Mouse (Mus musculus) ovary, postnatal 14 days (tissue): ENCODE measurements at regions not wholly inside any gene's neighbourhood (a gene's known extent, or its start where the extent isn't known, plus 50 kb on each side); places are given as distances from the start of the nearest gene placed in this dataset.

ENCODE experiments used
- DNase-seq: peaks from one replicate; pipeline ENCODE4 v3.0.0; 2022; ENCODE audit warnings: low spot score

DNA sequence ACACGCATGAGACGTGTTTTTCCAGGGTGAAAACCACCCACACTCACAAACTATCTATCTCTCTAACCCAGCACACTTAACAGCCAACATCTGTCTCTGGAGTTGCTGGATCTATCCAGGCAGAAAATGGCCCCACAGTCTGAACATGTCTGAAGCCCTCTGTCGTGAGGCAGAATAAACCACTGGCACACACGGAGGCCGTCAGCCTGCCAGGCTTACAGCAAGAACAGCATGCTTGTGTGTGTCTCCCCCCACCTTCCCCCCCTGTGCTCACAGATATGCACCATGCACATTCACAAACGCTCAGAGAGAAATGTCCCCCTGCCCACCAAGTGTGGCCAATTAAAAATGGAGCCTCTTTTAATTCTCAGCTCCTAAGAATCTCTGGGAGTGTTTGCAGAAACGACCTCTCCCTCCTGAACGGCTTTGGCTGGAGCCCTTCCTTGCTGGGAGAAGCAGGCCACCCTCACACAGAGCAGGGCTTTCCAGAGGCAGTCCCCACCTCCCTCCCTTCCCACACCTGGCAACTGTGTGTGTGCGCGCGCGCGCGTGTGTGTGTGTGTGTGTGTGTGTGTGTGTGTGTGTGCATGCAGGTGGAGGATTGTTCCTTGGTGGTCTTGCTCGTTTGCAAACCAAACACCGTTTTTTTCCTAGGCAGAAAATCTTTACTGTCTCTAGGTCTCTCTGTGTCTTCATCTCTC, 88.7 kb downstream of the Edn3 start:
- DNase-seq = no peak

DNA sequence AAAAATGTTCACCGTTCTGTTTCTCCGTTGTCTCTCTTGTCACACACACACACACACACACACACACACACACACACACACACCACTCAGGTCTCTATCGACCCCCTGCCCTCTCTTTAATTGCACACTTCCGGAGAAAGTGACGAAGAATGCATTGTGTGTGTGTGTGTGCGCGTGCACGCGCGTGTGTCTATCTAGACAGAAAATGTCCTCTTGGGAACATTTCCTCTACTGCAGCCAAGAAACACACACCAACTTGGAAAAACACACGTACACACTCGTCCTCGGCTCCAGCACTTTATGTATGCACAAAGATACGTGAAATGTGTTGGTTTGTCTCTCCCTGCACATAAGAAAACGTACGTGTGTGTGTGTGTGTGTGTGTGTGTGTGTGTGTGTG, 90.4 kb downstream of the Edn3 start:
- DNase-seq = no peak

DNA sequence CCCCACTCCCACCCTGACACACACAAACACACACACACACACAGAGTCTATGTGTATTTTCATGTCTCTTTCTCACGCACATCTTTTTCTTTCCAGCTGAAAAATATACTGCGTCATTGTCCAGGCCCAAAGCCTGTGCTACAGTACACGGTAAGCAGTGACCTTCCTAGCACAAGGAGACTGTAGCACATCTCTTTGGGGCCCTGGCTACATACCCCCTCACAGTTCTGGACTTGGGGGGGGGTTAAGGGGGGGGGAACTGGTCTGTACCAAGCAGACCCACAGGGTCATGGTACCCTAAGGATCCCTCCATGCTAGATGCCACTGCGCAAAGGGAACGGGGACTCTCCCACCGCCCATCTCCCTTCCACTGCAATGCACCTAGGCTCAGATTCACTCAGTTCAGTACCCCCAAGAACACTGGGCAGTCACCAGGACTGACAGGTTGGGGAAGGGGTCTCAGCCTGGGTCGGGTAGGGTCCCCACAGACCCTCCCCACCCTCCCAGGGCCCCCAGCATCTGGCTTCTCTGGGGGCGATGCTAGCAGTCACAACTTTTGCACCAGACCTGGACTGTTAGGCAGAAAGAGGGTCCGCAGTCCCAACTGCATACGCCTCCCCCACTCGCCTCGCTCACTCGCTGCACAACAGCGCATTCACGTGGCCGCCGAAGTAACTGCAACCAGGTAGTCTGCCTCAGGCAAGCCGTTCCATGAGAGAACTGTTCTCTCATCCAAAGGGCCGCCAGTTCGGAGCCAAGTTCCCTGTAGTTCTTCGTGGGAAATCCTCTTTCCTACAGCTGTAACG, 91.3 kb downstream of the Edn3 start:
- peak; percentile 87 for DNase-seq

DNA sequence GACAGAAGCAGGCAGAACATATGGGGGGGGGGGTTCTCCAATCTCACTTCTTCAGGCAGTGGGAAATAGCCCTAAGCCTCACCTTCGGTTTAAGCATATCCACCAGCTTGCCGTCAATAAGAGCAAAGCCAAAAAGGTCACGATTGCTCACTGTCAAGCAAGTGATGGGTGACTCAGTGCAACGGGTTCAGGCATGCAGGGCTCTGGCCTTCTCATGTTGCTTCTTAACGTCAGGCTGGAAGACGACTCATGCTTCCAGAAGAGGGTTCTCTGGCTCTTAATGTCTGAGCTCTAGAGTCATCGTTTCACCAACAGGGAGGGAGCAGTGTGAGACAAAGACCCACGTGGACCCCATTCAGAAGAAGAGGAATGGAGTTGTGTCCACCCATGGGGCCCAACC, 93.4 kb downstream of the Edn3 start:
- DNase-seq = no peak

DNA sequence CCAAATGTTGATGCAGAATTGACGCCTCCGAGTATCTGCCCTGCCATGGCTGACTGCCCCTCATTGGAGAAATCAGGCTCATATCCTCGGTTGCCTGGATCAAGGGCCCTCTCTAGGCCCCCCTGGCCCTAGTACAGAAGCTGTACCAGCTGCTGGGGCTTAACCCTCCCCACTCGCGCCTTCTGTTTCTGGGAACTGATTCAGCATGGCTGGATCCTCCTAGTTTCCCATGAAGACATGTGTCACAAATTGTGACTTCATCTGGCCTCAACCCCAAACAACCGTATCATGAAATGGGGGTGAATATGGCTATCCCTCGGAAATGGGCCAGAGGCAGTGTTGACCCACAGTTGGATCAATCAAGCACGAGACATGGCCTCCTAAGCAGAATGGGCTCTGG, 95.1 kb downstream of the Edn3 start:
- no peak for DNase-seq

DNA sequence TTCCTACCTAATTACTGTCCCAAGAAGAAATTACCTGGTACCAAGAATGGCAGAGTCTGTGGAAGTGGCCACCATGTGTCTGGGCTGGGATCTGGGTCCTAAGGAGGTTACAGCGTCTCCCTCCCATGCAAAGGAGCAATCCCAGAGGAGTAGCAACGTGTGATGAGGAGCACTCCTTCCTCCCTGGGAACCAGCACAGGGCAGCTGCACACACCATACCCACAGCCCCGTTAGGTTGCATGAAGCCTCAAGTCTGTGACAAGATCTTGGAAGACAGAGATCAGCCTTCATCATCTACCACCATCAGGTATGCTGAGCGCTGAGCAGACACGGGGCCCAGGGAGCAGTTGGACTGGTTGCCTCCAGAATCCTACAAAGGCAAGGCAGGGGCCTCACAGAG, 95.7 kb downstream of the Edn3 start:
- no peak for DNase-seq

DNA sequence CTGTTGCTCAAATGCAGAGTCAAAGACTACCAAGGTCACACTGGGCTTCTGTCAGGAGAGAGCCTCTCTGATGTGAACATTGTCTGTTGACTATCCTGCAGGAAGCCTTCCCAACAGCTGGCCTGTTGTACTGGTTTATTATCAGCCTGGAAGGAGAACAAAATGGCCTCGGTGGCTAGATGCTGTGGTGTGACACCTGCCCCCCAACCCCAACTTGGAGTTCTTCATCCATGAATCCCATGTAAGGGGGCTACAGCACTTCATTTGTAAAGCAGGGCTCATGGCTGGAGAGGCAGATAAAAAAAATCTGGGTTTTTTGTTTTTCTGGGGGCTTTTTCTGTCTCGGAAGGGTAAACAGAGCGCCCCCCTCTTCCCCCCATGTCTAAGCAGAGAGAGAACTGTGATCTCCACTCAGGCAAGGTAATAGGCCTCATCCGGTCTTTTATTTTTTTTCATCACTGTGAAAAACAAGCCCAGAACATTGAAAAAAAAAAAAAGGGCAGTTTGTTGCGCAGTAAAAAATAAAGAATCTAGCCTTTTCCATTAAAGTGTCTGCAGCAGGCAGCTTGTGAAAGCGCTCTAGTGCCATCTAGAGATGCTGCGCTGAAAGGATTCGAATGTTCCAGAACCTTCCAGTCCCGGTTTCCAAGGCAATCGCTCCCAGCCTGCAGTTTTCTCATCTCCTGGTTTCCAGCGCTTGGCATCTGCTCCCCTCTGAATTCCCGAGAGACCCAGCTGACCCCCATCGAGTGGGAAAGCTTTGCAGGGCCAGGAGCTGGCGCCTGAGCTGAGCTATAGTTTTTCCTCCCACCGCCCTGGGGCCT, 97.8 kb downstream of the Edn3 start:
- DNase-seq = peak; percentile 77

DNA sequence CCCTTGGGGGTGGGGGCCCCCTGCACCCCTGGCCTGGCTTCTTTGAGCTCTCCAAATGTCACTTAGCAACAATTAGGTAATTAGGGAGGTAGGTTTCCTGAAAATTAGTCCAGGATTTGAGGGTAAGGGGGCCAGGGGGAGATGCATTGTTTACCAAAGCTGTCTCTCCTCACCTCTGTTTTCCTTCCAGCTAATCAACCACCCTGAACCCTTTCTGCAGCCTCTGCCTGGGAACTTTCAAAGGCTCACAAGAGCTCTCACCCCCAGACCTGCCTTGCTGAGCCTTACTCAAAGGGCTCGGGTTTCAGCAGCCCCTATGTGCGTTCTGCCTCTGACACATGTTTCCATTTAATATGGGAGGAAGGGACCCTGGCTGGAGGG, 98.4 kb downstream of the Edn3 start:
- no peak for DNase-seq

DNA sequence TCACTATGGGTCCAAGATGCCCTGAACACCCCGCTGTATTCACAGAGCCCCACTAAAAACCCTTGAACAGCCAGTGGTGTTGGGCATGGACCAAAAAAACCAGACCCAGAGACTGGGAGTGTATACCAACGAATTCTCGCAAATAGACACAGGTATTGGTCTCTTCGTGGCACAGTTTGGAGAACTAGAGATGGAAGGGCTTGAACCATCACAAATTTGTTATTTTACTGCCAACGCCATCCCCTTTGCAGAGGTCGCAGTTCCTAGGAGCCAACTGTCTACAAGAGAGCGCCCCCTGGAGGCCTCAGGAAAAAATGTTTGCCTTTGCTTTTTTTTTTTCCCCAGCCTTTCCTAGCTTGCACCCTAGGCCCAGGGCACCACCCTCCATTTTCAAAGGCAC, 99.1 kb downstream of the Edn3 start:
- no peak for DNase-seq

DNA sequence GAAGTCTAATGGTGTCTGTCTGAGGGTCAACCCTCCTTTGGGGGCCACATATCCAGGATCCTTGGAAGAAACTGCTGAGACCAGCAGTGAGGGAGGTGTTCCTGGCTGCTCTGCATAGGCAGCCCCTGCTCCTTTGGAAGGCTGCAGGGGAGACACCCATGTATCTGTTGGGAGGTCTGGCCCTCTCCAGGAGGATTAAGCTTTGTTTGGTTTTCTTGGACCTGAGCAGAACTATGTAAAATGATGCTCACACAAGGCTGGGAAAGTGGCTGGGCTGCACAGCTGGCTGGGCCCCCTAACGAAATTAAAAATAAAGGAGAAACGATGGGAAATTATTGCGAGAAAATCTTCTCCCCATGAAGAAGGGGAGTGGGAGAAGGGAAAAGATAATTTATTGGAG, 104.2 kb downstream of the Edn3 start:
- DNase-seq = no peak

DNA sequence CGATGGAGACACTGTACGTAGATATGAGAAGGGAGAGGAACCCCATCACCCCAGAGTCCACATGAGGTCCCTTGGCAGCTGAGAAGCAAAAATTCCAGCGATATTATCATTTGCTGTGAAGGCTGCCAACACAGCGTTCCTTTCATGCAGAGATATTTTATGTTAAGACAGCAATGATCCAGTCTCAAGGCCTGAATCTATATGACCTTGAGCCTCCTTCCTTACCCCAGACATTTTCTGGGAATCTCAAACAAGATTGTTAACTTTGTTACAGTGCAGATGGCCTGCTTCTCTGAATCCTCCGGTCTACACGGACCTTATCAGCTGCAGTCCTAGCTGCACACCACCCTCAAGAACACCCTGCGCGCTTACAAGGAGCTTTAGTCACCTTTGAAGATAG, 106.1 kb downstream of the Edn3 start:
- DNase-seq = no peak

DNA sequence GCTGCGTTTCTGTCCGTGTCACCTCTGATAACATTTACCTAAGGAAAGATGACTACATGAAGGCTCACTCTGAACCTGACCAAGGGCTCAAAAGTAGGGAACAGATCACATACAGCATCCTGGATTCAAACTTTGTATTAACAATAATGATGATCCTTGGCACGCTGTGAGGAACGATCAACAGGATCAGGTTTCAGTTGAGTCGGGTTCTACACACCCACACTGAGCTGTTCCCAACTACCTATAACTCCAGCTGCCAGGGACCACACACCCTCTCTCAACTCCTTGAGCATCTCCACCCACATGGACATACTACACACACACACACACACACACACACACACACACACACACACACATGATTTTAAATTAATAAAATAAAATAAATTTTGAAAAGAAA, 107.0 kb downstream of the Edn3 start:
- no peak for DNase-seq

DNA sequence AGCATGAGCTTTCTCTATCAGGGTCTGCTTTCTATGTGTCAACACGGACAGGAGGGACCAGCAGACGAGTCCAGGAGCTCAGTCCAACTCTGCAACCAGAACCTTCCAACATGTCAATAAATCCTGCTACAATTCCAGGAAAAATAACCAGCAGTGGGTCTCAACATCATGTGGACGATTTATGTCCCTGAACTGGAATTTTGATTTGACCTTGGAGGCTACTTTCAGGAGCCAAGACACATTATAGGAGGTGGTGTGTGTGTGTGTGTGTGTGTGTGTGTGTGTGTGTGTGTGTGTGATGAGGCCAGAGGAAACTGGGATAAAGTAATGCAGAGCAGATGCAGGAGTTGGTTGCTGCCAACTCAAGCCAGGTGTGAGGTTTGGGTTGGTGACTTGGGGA, 107.8 kb downstream of the Edn3 start:
- DNase-seq = no peak

DNA sequence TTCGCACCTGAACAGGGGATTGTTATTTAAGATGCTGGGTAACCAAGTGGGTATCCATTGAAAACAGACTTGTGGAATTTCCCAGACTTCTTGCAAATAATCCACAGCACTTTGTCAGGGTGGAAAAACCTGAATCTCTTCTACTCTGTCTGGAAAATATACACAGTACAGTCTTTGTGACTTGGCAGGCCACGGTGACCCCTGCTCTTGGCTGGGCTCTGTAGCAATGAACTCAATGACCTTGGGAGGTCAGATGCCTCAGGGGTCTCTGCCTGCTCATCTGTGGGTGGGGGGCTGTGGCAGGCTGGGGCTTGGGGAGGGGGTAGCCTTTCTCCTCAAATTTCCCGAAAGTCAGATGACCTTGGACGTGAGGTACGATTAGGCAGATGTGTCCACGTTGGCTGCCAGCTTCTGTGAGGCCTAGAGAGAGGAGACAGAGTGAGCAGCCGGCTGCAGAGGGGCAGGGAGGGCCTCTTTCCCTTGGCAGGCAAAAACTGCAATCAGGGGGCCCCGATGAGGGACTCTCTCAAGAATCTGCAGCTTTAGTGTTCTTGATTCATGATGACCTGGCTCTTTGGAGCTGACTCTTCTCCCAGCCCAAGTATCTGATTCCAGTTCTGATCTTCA, 108.4 kb downstream of the Edn3 start:
- DNase-seq = no peak

DNA sequence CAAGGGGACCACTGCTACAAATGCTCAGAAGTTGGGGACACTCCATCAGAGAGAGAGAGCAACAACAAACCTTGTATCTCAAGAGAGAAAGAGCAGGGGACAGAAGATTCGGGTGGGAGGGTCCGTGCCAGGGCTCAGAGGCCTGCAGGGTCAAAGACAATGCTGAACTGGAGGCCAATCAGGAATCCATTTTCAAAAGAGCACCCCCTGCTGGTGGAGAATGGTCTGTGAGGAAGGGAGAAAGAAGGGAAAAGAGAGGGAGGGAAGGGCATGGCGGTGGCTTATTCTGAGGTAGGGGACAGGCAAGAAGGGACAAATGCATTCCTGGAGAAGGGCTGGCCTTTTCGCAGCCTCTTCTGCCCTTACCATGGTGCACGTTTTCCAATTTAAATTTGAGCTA, 109.9 kb downstream of the Edn3 start:
- DNase-seq = no peak

DNA sequence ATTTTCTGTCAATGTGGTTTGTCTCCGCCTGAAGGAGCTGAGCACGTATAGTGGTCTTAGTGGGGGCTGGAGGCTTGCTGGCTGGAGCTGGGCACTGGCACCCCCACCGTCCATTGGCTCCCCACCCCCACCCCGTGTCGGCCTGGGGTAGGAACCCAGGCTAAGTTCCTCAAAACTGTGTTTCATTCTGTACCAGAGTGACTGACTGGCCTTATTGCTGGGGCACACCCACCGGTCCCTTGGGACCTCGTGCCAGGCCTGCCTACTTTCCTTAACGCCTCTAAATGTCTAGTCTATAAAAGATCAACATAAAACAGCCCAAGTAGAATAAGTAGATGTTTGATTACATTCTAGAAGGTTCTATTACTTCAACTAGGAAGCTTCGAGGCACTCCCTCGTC, 110.8 kb downstream of the Edn3 start:
- no peak for DNase-seq

DNA sequence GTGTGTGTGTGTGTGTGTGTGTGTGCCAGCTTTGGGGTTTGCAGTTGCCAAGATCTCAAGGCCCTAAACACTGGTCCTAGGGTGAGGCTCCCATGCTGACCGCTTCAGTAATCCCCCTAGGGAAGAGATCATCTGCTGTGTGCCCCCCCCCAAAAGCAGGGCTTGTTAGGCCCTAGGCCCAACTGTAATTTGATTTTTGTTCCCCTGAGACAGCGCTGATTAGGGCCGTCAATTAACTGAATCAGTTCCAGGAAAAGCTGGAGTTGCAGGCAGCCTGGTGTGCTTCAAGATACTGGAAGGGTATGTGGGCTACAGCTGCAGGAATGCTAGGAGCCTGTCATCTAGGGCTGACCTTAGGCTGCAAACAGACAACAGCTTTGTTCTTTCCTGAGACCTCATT, 111.4 kb downstream of the Edn3 start:
- DNase-seq = no peak

DNA sequence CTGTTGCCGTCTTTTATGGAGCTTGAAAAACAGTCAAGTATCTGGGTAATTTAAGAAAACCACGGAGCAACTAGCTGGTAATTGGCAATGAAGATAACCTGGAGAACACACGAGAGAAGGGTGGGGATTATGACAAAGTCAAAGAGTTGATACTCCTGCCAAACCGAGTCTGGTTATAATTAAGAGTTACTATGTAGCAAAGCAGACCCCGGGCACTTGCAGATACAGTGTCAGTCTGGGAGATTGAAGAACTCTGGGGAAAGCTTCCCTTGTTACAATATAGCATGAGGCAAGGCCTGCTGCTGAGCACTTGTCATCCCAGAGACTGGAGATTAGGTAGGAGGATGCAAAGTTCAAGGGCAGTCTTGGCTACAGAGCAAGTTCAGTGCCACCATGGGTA, 116.5 kb downstream of the Edn3 start:
- no peak for DNase-seq

DNA sequence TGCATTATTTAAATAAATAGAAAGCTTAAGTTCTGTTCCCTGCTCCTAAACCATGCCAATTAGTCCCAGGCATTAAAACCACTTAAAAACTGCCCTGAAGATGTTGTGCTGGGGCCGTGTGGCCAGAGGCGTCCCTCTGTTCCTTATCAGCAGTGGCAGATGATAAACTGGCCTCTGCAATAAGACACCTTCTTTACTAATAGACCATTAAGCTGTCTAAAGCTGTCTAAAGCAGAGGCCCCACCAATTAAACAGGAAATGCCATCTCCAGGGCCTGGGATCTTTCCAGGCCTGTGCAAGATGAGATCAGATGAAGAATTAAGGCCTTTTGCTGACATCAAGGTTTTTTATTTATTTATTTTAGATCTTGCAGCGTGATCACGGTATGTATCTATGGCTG, 118.6 kb downstream of the Edn3 start:
- DNase-seq = no peak

DNA sequence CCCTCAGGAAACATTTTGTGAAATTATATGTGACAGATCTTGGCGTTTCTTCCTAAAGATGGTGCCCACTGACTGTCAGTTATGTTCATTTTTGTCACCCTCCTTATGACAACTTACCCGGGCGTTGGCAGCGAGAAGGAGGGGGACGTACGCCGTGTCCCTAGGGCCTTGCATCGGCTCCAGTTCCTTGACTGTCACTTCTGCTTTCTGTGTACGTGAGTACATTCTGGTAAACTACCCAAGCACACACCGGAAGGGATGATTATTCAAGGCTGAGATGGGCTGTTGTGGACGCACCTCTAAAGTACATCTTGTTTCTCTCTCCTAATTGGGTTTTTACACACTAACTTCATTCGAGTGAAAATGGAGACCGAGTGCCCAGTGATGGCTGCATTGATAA, 120.2 kb downstream of the Edn3 start:
- no peak for DNase-seq

DNA sequence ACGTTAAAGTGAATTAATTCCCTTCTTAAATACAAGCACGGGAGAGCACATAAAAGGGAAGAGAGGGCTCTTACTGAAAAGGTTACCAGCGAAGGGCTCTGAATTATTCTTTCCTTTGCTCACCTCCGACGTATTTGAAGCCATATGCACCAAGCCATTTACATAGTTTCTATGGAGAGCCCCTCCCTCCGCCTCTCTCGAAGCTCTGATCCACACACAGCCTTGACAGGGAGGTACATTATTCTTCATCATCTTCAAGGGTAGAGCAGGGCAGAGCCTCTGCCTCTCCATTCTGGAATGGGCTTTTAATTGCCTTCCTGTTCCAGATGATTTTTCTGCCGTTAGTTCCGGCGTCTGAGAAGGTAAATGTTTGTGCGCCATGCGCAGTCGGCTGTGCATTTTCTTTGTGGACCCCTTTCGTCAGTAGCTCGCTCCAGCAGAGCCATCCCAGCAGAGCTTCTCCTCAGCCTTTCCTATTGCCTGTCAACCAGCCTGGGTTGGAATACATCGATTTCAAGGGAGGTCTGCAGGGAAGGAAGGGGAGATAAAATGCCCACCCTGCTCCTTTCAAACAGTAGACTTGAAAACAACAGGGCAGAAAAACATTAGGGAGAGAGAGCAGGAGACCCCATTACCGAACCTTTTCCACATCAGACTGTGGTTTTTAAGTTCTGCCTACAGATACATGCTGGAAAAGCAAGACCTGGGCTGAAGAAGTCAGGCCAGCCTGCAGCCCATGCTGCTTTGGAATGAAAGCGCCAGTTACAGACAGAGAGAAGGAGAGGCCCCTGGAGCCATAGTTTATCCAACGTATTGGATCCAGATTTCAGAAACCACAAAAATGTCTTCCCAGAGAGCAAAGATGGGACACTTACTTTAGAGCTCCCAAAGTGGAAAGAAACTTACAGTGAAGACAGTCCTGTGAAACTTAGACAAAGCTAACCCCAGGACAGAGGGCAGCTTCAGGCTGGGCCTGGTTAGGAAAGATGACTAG, 124.1 kb downstream of the Edn3 start:
- DNase-seq = no peak
